Mouse (Mus musculus): Measurements from ENCODE around the gene Osbpl3. TPM values are rescaled to one million over a fixed set of nuclear protein-coding genes. Genes with fewer than 3 reads are reported as not detected.

The Osbpl3 gene
- polyA plus RNA-seq, 1 experiment = 4.1 TPM

DNA sequence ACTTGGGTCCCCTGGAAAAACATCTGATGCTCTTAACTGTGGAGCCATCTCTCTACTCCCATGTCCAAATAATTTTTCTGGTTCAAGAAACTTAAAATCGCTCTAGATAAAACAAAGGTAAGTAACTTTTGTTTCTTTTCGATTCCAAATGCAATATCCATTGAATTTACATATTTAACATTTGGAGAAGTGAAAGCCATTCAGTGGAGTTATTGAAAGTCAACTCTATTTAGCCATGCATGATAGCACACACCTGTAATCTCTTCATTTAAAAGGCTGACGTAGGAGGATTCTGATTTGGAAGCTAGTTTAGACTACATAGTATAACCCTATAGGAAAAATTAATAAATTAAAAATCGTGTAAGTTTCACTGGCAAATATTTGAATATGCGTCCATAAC lies 25.5 kb upstream of the Osbpl3 start:
- DNase-seq = no peak
- no peak overlapping the region for H3K4me3 ChIP-seq (replicated peaks; ENCODE audit: extremely low read depth, low read depth, low read length)
- TF ChIP-seq POLR2A (IDR thresholded peaks at IDR 0.05; ENCODE audit: borderline replicate concordance, extremely low read depth, low read depth, low read length) (no peak), CTCF (IDR thresholded peaks at IDR 0.05; ENCODE audit: insufficient read depth, low read length) (no peak)
- 82% methylated on average over 5 of the region's 5 CpGs for WGBS
- H3K4me1 ChIP-seq (ENCODE audit: control insufficient read depth, insufficient read depth, low read length) = no peaks in the 10 kb centered on the region

DNA sequence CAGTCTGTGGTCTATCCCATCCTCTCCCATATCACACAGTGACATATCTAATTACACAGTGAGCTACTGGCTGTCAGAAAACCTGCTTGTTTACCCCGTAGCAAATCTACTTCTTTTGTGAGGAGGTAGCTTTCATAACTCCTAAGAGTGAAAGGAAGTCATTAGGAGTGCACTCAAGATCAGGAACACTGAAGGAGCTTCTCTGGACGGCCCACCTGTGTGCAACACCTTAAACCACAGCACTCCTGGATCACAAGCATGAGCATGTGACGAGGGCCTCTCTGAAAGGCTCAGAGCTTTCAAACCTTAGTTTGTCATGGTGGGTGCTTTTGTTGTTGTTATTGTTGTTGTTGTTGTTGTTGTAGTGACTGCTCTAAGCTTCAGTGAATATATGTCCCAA lies 10.4 kb upstream of the Osbpl3 start:
- TF ChIP-seq POLR2A (IDR thresholded peaks at IDR 0.05; ENCODE audit: borderline replicate concordance, extremely low read depth, low read depth, low read length) (no peak), CTCF (IDR thresholded peaks at IDR 0.05; ENCODE audit: insufficient read depth, low read length) (no peak)
- Histone ChIP-seq H3K4me1 (ENCODE audit: control insufficient read depth, insufficient read depth, low read length) (no peaks in the 10 kb centered on the region), H3K4me3 (replicated peaks; ENCODE audit: extremely low read depth, low read depth, low read length) (no peak overlapping the region)
- no peak for DNase-seq
- 55% methylated on average over 3 of the region's 3 CpGs for WGBS

DNA sequence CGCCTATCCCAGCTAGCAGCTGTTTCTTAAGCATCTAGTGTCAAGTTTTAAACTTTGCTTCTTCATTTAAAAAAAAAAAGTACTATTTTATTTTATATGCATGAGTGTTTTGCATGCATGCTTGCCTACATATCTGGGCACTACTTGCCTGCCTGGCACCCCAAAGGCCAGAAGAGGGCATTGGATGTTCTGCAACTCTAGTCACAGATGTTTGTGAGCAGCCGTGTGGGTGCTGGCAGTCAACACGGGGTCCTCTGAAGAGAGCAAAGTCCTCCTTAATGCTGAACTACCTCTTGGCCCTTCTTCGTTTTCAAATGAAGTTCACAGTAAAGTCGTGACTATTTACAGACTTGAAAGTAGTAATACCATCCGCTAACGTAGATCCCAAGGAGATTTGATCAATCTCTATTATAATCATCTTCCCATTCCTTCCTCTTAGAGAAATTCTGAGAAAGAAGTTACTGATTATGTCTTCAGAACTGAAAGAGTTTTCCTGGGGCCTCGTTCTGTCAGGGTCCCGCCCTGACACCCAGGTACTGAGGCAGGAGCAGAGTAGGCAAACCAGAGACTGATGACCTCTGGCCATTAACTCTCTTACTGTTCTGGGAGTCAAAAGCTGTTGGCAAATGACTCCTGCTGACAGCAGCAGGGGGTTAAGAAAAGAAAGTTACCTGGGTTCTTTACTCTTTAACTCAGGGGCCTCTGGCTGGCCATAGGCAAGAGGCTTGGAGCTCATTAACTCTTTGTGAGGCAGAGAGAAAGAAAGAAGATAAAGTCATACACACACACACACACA lies 8.9 kb upstream of the Osbpl3 start:
- TF ChIP-seq POLR2A (IDR thresholded peaks at IDR 0.05; ENCODE audit: borderline replicate concordance, extremely low read depth, low read depth, low read length) = no peak
- no peak for TF ChIP-seq CTCF (IDR thresholded peaks at IDR 0.05; ENCODE audit: insufficient read depth, low read length)
- no peaks in the 10 kb centered on the region for H3K4me1 ChIP-seq (ENCODE audit: control insufficient read depth, insufficient read depth, low read length)
- DNase-seq = no peak
- H3K4me3 ChIP-seq (replicated peaks; ENCODE audit: extremely low read depth, low read depth, low read length) = no peak overlapping the region
- 84% methylated on average over 9 of the region's 9 CpGs for WGBS

DNA sequence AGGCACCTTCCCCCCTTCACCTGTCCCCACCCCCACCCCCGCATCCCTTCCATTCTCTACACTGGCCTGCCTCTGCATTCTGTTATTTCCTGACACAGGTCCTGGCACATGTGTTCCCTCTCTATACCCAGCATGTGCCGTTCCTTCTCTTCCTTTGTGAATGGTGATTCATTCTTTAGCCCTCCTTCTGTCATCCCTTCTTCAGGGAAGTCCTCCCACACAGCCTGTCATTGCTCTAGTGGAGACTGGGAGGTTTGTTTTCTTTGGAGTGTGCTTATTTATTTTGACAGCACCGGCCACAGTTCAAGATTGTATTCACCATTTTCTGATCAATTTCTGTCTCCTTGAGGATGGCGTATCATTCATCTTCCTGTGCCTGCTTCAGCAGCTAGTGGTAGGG lies 6.0 kb upstream of the Osbpl3 start:
- no peak for TF ChIP-seq POLR2A (IDR thresholded peaks at IDR 0.05; ENCODE audit: borderline replicate concordance, extremely low read depth, low read depth, low read length)
- TF ChIP-seq CTCF (IDR thresholded peaks at IDR 0.05; ENCODE audit: insufficient read depth, low read length) = no peak
- H3K4me1 ChIP-seq (ENCODE audit: control insufficient read depth, insufficient read depth, low read length) = no peaks in the 10 kb centered on the region
- WGBS = 60% methylated on average over 4 of the region's 4 CpGs
- no peak overlapping the region for H3K4me3 ChIP-seq (replicated peaks; ENCODE audit: extremely low read depth, low read depth, low read length)
- DNase-seq = no peak

- no peak for DNase-seq
- Histone ChIP-seq H3K4me3 (replicated peaks; ENCODE audit: extremely low read depth, low read depth, low read length) (no peak overlapping the region), H3K4me1 (ENCODE audit: control insufficient read depth, insufficient read depth, low read length) (no peaks in the 10 kb centered on the region)
- TF ChIP-seq CTCF (IDR thresholded peaks at IDR 0.05; ENCODE audit: insufficient read depth, low read length) = no peak
- no peak for TF ChIP-seq POLR2A (IDR thresholded peaks at IDR 0.05; ENCODE audit: borderline replicate concordance, extremely low read depth, low read depth, low read length)
- 63% methylated on average over 3 of the region's 3 CpGs for WGBS
Measured at GRCm38 (mm10) chr6:50461585-50461984, 5.6 kb upstream of the Osbpl3 start.

DNA sequence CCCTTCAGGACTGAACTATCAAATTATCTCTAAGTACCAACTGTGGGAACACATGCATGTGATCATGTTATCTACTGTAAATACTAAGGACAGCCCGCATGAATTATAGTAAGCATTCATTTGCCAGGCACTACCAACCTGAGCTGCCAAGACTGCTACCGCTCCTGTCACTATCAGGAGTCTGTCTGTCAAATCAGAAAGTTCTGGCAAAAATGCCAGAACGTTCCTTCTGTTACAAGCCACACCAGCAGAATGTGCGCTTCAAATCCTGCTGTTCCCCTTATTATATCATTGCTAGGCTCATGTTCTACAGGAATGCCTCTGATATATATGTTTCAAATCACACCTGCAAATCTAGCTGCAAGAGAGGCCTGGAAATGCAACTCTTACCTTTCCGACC lies 4.6 kb upstream of the Osbpl3 start:
- no peaks in the 10 kb centered on the region for H3K4me1 ChIP-seq (ENCODE audit: control insufficient read depth, insufficient read depth, low read length)
- no peak for TF ChIP-seq CTCF (IDR thresholded peaks at IDR 0.05; ENCODE audit: insufficient read depth, low read length)
- no peak for TF ChIP-seq POLR2A (IDR thresholded peaks at IDR 0.05; ENCODE audit: borderline replicate concordance, extremely low read depth, low read depth, low read length)
- H3K4me3 ChIP-seq (replicated peaks; ENCODE audit: extremely low read depth, low read depth, low read length) = no peak overlapping the region
- no peak for DNase-seq
- 83% methylated on average over 5 of the region's 5 CpGs for WGBS

DNA sequence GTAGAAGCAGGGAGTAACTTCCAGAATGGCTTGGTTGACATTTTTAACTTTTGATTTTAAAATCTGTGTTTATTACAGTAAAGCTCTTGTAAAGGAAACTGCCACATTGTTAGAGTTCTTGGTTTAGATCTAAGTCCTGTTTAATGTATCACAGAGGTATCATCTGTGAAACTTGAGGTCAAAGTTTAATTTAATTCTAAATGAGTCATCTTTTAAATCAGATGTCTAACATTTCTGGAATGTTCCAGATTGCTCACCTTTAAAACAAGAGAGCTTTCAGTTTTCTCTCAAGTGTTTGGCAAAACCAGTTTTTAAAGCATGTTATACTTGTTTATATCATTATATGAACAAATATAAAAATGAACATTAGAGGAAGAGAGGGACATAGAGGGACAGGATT lies 4.2 kb upstream of the Osbpl3 start:
- DNase-seq = no peak
- TF ChIP-seq POLR2A (IDR thresholded peaks at IDR 0.05; ENCODE audit: borderline replicate concordance, extremely low read depth, low read depth, low read length) = no peak
- no peak for TF ChIP-seq CTCF (IDR thresholded peaks at IDR 0.05; ENCODE audit: insufficient read depth, low read length)
- Histone ChIP-seq H3K4me3 (replicated peaks; ENCODE audit: extremely low read depth, low read depth, low read length) (no peak overlapping the region), H3K4me1 (ENCODE audit: control insufficient read depth, insufficient read depth, low read length) (no peaks in the 10 kb centered on the region; the same call in 1 of the 2 replicates)

- H3K4me3 ChIP-seq (replicated peaks; ENCODE audit: extremely low read depth, low read depth, low read length) = no peak overlapping the region
- 56% methylated on average over 5 of the region's 5 CpGs for WGBS
- no peak for DNase-seq
- H3K4me1 ChIP-seq (ENCODE audit: control insufficient read depth, insufficient read depth, low read length) = peaks cover 7% of the 10 kb centered on the region
- no peak for TF ChIP-seq CTCF (IDR thresholded peaks at IDR 0.05; ENCODE audit: insufficient read depth, low read length)
- no peak for TF ChIP-seq POLR2A (IDR thresholded peaks at IDR 0.05; ENCODE audit: borderline replicate concordance, extremely low read depth, low read depth, low read length)
Measured at GRCm38 (mm10) chr6:50459271-50459670, 3.3 kb upstream of the Osbpl3 start.

DNA sequence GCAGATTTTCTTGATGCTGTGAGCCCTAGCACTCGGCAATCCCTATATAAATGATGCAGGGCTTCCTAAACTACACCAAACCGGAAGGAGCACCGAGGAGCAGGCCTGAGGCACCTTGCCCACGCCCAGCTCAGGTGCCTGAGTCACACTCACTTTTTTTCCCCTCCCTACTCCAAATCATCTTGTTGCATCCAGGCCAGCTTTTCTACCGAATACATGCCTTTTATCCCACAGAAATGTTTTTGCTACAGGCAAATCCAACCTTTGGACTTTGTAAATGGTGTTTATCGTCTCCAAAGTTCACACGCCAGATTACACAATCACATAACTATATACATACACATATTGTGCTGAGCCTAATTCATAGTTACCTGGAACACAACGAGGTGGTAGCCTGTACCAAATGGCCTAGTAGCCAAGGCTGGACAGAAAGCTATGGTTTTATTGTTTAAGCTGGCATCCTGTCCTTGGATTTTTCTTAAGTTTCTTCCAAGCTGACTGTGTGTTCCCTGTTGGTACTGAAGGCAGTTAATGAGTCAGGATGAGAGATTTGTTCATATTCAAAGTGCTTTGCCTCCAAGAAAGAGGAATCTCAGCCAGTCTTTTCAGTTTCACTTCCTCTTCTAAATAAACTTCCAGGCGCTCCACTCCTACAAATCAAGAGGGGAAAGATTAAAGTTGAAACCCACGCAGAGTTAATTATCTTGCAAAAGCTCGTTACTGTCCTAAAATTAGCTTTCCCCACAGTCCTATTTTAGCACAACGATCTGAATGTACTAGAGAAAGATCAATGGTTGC lies 1.7 kb upstream of the Osbpl3 start:
- peaks cover 7% of the 10 kb centered on the region for H3K4me1 ChIP-seq (ENCODE audit: control insufficient read depth, insufficient read depth, low read length)
- TF ChIP-seq CTCF (IDR thresholded peaks at IDR 0.05; ENCODE audit: insufficient read depth, low read length) (no peak), POLR2A (IDR thresholded peaks at IDR 0.05; ENCODE audit: borderline replicate concordance, extremely low read depth, low read depth, low read length) (no peak)
- 74% methylated on average over 12 of the region's 12 CpGs for WGBS
- DNase-seq = no peak
- H3K4me3 ChIP-seq (replicated peaks; ENCODE audit: extremely low read depth, low read depth, low read length) = no peak overlapping the region

- no peak overlapping the region for H3K4me3 ChIP-seq (replicated peaks; ENCODE audit: extremely low read depth, low read depth, low read length)
- 76% methylated on average over 14 of the region's 14 CpGs for WGBS
- peaks cover 7% of the 10 kb centered on the region for H3K4me1 ChIP-seq (ENCODE audit: control insufficient read depth, insufficient read depth, low read length)
- TF ChIP-seq POLR2A (IDR thresholded peaks at IDR 0.05; ENCODE audit: borderline replicate concordance, extremely low read depth, low read depth, low read length) (no peak), CTCF (IDR thresholded peaks at IDR 0.05; ENCODE audit: insufficient read depth, low read length) (no peak)
- DNase-seq = no peak
Measured at GRCm38 (mm10) chr6:50456706-50457105, 705 bp upstream of the Osbpl3 start.

All from lung, adult 2 months (tissue).